Mouse (Mus musculus): ENCODE results near the gene Tgm2.

DNA sequence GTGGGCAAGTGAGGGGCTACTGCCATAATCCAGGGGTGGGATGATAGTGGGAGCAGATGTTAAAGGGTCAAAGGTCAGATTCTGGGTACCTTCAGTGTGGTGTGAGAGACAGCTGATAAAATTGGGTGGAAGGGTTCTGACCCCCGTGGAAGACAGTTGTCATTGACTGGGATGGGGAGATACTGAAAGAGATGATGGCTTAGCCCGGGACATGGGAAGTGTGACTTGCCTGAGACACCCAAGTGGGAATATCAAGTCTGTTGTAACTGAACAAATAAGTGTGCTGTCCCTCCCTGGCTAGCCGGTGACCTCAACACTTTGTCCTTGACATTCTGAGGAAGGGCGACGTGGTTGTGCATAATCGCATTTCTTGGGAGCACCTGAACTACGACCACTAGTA is 23.5 kb upstream of the Tgm2 start:
- no peak for TF ChIP-seq POLR2A (IDR thresholded peaks at IDR 0.05; ENCODE audit: borderline replicate concordance, control insufficient read depth, low read depth, low read length)
- no peak for TF ChIP-seq CTCF (IDR thresholded peaks at IDR 0.05; ENCODE audit: control insufficient read depth, insufficient read depth, low read length)
